Mouse (Mus musculus) gastrocnemius, postnatal 14 days (tissue): ENCODE measurements around the gene Nt5c2. TPM values are rescaled to one million over a fixed set of nuclear protein-coding genes. Genes with fewer than 3 reads are reported as not detected.
A peak's percentile ranks its signal among the peaks of the same experiment; 100 is the strongest.
"Not testable (repeated sequence)": the region's sequence is repeated elsewhere in the genome, so short reads cannot be mapped to it uniquely, and the experiment has no call there.

Source experiments
- DNase-seq: peaks from one replicate; pipeline ENCODE4 v3.0.0; 2021; ENCODE audit warnings: mixed read lengths
- intact Hi-C: fragments of 180-260 bp; cut with DNase I; formaldehyde crosslinking; loops from one replicate; pipeline ENCODE4 v1.15.1; 2025; ENCODE audit warnings: low total_unique reads
- total RNA-seq, 2 experiments: library from RNA; stranded (reverse); gene quantifications; 2 replicates each; pipeline ENCODE4 v1.2.3; 2021

Gene Nt5c2
- total RNA-seq, 2 experiments from 2014 or later = 17.5 to 23.0 TPM

DNA sequence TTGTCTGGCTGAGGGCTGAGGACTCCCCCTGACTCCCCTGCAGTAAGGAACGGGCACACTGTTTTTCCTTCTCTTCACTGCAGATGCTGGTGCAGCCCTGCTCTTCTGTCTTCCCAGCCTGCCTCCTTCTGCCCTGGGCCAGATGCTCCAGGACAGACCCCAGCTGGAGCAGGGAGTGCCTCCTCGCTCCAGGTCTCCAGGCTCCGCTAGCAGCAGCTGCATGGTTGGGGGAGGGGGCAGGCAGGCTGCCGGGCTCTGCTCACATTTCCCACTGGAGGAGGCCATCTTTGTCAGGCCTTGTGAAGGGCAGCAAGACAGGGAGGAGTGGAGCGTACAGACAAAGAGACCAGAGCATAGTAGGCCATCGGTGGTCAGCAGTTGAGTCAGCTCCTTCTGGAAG, 4.4 kb upstream of the Nt5c2 start:
- no peak for DNase-seq
- intact Hi-C loops = no loop called here

- DNase-seq = no peak
- intact Hi-C loops = no loop called here
Observed at GRCm38 (mm10) chr19:47018330-47018729, 3.4 kb upstream of the Nt5c2 start.

DNA sequence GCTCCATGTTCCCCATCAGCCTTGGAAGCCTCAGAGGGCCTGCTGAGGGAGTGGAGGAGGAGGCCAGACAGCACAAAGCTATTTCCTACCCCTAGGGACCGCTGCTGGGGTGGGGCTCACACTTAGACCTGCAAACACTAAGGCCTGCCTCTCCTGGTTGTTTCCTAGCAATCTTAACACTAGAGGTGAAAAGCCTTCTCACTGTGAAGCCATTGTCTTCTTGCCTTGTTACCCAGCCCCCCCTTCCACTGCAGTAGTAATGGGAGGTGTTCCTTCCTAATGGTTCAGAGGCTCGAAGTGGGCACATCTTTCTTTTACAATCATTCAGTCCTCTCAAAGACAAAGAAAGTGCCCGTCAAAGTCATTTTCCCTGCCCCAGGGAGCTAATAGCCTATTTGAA, 2.9 kb upstream of the Nt5c2 start:
- no peak for DNase-seq
- intact Hi-C loops = no loop called here

DNA sequence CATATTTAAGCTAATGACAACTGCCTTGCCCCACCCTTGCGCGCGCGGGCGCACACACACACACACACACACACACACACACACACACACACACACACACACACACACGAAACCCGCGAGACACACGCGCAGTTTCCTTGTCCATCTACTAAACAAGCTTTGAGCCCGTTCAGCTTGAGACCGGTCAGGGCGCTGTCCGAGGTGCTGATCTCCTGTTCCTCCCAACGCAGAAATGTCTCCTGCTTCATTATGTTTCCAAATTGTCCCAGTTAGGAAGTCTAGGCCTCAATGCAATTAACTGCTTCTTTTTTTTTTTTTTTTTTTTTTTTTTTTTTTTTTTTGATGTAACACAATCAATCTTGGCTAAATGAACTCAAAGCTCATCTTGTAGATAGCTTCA, 1.5 kb upstream of the Nt5c2 start:
- intact Hi-C loops = no loop called here

GRCm38 (mm10) chr19:47015965-47016364, 1.0 kb upstream of the Nt5c2 start:
- intact Hi-C loops = no loop called here
- DNase-seq = no peak

More for the DNA sequence above, 1.5 kb upstream of the Nt5c2 start:
- peak; percentile 80 for DNase-seq

GRCm38 (mm10) chr19:47015396-47015795, 443 bp upstream of the Nt5c2 start:
- no peak for DNase-seq
- intact Hi-C loops = no loop called here

DNA sequence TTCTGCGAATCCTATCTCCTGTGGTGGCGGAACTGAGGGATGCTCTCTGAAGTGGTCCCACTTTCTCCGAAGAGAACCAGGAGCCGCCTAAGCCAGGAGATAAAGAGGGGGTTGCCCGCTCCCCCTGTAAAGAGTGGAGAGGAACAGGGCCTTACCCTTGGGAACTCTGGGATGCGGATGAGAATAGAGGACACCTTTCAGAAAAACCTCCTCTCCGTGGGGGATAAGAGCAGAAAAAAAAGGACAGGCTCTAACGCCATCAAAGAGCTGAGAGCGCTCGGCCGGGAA, 850 bp downstream of the Nt5c2 start:
- intact Hi-C loops = no loop called here
- no peak for DNase-seq

- intact Hi-C loops = no loop called here
- no peak for DNase-seq
Observed at GRCm38 (mm10) chr19:47013340-47014158, 1.4 kb downstream of the Nt5c2 start.

DNA sequence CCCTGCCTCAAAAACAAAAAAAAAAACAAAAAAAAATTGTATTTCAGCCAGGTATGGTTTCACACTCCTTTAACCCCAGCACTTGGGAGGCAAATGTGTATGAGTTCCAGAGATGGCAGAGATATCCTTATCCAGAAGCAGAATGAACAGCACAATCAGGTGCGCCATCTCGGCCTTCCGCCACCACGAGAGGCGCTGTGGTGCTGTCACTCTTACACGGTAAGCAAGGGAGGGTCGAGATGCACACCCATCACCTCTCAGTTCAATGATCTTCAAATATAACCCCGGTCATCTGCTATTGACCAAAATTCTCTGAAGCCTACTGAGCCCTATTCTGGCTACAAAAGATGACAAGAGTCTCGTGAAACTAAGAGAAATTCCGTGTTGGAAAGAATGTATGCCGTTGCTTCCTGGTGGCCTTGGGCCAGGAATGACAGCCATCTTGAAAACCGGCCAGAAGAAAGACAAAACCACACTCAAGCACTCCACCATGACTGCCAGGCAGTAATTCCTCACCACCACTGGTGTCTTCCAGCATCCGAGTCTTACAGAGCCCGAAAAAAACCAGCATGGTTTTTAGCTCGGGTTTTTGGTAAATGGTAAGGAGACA, 2.3 kb downstream of the Nt5c2 start:
- intact Hi-C loops = no loop called here
- DNase-seq = no peak

DNA sequence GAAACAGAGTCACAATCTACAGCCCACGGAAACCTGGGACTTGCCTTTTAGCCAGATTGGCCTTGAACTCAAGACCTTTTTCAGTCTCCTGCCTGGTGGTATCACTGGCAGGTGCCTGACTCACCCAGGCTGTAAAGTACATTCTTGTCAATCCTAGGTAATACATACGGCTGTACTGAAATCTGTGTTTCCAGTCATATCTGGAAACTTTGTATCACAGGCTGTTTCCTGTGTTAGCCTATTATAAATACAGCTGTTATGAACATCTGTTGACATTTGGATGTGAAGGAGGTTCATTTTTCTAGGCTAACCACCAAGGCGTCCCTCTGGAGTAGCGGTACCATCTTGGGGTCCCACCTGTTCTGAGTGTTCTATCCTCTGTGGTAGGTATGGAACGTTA, 5.0 kb downstream of the Nt5c2 start:
- no peak for DNase-seq
- intact Hi-C loops = no loop called here

- no peak for DNase-seq
- intact Hi-C loops = no loop called here
Observed at GRCm38 (mm10) chr19:47009420-47009819, 5.5 kb downstream of the Nt5c2 start.

DNA sequence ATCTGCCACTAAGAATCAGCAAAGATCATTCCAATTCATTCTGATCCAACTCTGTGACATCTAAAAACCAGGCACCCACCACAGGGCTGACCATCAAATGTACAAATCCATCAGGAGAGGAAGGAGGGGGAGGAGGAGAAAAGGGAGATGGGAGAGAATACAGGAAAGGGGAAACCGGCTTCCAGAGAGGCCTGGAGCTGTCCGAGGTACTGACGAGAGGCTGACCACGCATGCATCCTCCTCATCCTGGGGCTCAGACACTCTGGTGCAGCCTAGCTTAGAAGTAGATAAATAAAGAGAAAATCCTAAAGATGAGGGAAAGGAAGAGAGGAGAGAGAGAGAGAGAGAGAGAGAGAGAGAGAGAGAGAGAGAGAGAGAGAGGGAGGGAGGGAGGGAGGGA, 8.6 kb downstream of the Nt5c2 start:
- DNase-seq = peak; percentile 64
- intact Hi-C loops = no loop called here

- intact Hi-C loops = no loop called here
- DNase-seq = no peak
Observed at GRCm38 (mm10) chr19:47005873-47006272, 9.1 kb downstream of the Nt5c2 start.

- intact Hi-C loops = no loop called here
- DNase-seq = no peak
Observed at GRCm38 (mm10) chr19:47003742-47004511, 11.0 kb downstream of the Nt5c2 start.

- intact Hi-C loops = not testable (repeated sequence)
Observed at GRCm38 (mm10) chr19:47000357-47000756, 14.6 kb downstream of the Nt5c2 start.

GRCm38 (mm10) chr19:46999753-47000152, 15.2 kb downstream of the Nt5c2 start:
- intact Hi-C loops = no loop called here
- no peak for DNase-seq

More at GRCm38 (mm10) chr19:47000357-47000756, 14.6 kb downstream of the Nt5c2 start:
- DNase-seq = not testable (repeated sequence)

GRCm38 (mm10) chr19:46998953-46999352, 16.0 kb downstream of the Nt5c2 start:
- intact Hi-C loops = no loop called here
- no peak for DNase-seq

DNA sequence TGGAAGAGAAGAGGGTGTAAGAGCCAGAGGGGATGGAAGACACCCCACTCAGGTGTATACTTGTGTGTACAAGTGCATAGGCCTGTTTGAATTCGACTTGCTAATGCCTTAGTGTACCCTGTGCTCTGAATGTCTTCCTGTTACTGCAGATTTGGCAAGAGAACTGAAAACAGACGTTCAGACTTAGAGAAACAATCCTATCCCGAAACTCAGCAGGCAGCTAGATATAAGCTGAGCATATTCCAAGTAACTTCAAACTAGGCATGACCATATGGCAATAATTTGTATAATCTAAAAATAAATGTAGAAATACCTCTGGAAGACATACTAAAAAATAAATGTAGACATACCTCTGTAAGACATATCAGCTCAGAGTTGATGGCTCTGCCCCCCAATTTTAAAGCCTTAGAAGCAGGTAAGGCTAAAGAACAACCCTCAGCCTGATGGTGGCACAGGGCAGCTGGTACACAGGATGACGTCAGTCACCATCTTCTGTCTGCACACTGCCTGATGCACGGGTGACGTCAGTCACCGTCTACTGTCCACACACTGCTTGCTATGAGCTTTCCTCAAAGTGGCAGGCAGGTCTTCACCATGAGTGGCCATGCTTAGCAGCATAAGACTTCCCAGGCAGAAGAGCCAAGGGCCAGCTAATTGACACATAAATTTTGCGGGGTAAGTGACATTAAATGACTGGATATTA, 16.6 kb downstream of the Nt5c2 start:
- no peak for DNase-seq
- intact Hi-C loops = no loop called here

DNA sequence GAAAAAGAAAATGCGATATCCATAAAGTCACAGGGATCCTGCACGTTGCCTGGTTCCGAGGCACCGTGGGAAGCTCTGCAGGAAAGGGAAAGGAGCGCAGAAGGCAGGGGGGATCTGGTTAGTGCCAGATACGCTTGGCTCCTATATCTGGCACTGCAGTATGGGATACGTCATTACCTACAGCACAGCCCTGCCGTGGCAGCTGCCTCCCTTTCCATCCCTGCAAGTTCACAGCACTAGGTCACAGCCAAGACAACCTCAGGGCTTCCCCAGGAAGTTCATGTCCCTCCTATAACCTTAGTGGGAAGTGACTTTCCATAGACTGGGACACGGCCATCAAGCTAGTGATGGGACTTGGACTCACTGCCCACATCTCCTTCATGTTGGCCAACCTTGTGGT, 18.9 kb downstream of the Nt5c2 start:
- no peak for DNase-seq
- intact Hi-C loops = no loop called here

GRCm38 (mm10) chr19:46992329-46992728, 22.6 kb downstream of the Nt5c2 start:
- intact Hi-C loops = loop anchor here (5.0 kb wide), 1 partner anchor 235 kb away; no protein-coding TSS in a partner anchor

More at GRCm38 (mm10) chr19:46992329-46992728, 22.6 kb downstream of the Nt5c2 start:
- not testable (repeated sequence) for DNase-seq
